In the genomic region with DNA sequence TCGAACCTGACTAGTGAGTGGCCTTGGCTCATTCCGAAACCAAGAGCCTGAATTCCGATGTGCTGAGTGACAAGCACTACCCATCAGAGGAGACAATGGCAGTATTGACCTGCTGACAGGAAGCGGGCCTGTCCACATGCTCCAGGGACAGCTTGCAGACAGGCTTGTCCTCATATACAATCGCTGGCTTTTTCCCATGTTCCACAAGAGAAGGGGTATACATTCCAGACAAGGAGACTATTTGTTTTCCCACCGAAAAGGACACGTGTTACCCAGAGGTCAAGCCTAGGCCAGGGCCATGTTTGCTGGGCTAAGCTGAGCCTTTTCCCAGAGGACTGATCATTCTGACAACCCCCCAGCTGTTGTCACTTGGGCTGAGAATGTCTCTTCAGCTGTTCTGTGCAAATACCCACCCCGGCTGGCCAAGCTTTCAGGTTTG, we compare ENCODE assay signal across 12 mouse cellular contexts.
DNase-seq lines count a peak whose midpoint lies in the region; ATAC-seq and TF ChIP-seq lines count a peak whose summit lies in the region.
"Had no signal": no experiment of that assay in that cellular context is flagged by ENCODE, and none has a peak within 500 bp of the region (broad histone marks: within the 10 kb centered on the region; RNA-seq: fewer than 3 reads in every experiment).

No protein-coding gene starts in this region.

- H3K27me3 ChIP-seq in limb, embryonic 14.5 days (ENCODE audit: control insufficient read depth, insufficient read depth, low read length), result no peaks in the 10 kb centered on the region

- no peaks in the 10 kb centered on the region for H3K9me3 ChIP-seq in limb, embryonic 14.5 days (ENCODE audit: control insufficient read depth, low read length)
- H3K9me3 ChIP-seq: megakaryocyte, embryonic 14.5 days had no signal

- DNase-seq in layer of hippocampus, adult 9-11 months, result peak; percentile 49
- DNase-seq in layer of hippocampus, adult 2 months (ENCODE audit: low spot score in 2 of 2), result no peak
- peak; percentile 2 for DNase-seq in 3T3-L1 (ENCODE audit: low read depth, low spot score)
- DNase-seq in embryo, embryonic 11 days, result peak; percentile 77
- DNase-seq in limb, embryonic 14.5 days (ENCODE audit: low spot score), result peak; percentile 58
- DNase-seq in adrenal gland, postnatal 36 days, result no peak
- DNase-seq: adrenal gland, adult 2 months; cerebellum, postnatal 14 days; forebrain, postnatal 0 days; thymus, postnatal 14 days had no signal

- WGBS in limb, embryonic 14.5 days, result 74% methylated on average over 8 of the region's 8 CpGs

- no peaks in the 10 kb centered on the region for H3K4me1 ChIP-seq in limb, embryonic 14.5 days (ENCODE audit: control insufficient read depth, insufficient read depth, low read length)
- H3K4me1 ChIP-seq: megakaryocyte, embryonic 14.5 days had no signal

- no peaks in the 10 kb centered on the region for H3K36me3 ChIP-seq in limb, embryonic 14.5 days (ENCODE audit: control insufficient read depth, insufficient read depth, low read length)

- H3K4me3 ChIP-seq in layer of hippocampus, adult 2 months, result no peak overlapping the region
- H3K4me3 ChIP-seq in limb, embryonic 14.5 days (replicated peaks; ENCODE audit: low read length), result no peak overlapping the region
- H3K4me3 ChIP-seq: megakaryocyte, embryonic 14.5 days had no signal

- no peak for TF ChIP-seq CTCF in layer of hippocampus, adult 2 months (conservative IDR thresholded peaks at IDR 0.05)

- ATAC-seq in limb, embryonic 14.5 days (ENCODE audit: low FRiP score, low read depth), result peak; percentile 86
- no peak for ATAC-seq in erythroid progenitor cell, adult 5-6 weeks (replicated peaks; ENCODE audit: low FRiP score, poor library complexity, severe bottlenecking)
- ATAC-seq: forebrain, postnatal 0 days had no signal

- TF ChIP-seq POLR2A in limb, embryonic 14.5 days (IDR thresholded peaks at IDR 0.05; ENCODE audit: borderline replicate concordance, extremely low read depth, insufficient read depth, insufficient read length), result no peak

- no peak overlapping the region for H3K9ac ChIP-seq in limb, embryonic 14.5 days (ENCODE audit: low read depth, low read length, severe bottlenecking)
- H3K9ac ChIP-seq: forebrain, postnatal 0 days had no signal

- H3K27ac ChIP-seq in layer of hippocampus, adult 2 months, result no peak overlapping the region
- no peak overlapping the region for H3K27ac ChIP-seq in limb, embryonic 14.5 days (replicated peaks; ENCODE audit: low read depth, low read length)

- no peak overlapping the region for H3K4me2 ChIP-seq in limb, embryonic 14.5 days (replicated peaks; ENCODE audit: low read depth, low read length, severe bottlenecking)

Comparison
In these comparisons a context has a peak if more than half of its experiments do, and no peak if none do; other contexts are left out.
1. DNase-seq: peak in layer of hippocampus, adult 9-11 months (single experiment), 3T3-L1 (single experiment), embryo, embryonic 11 days (single experiment) and limb, embryonic 14.5 days (single experiment); none in layer of hippocampus, adult 2 months (0 of 2) and adrenal gland, postnatal 36 days (0 of 2).